Mouse (Mus musculus): ENCODE measurements around the gene Fam205c. TPM values are rescaled to one million over a fixed set of nuclear protein-coding genes. Genes with fewer than 3 reads are reported as not detected.
"Not testable (repeated sequence)": the region's sequence is repeated elsewhere in the genome, so short reads cannot be mapped to it uniquely, and the experiment has no call there.

Fam205c gene
- polyA plus RNA-seq, 2 experiments = 0.07 to 0.30 TPM

GRCm38 (mm10) chr4:42863487-42863886, 10.5 kb downstream of the Fam205c start:
- not testable (repeated sequence) for H3K36me3 ChIP-seq (replicated peaks; ENCODE audit: control insufficient read depth, insufficient read depth, low read depth); H3K9me3 ChIP-seq (ENCODE audit: control insufficient read depth, low read length); H3K27me3 ChIP-seq (ENCODE audit: control insufficient read depth, insufficient read depth, low read length); DNase-seq (ENCODE audit: low read depth in 3 of 3, low spot score in 3 of 3)
- Histone ChIP-seq H3K9ac (replicated peaks) (peak overlapping the region; percentile 59), H3K4me1 (replicated peaks; ENCODE audit: control insufficient read depth in 2 of 2, insufficient read depth in 2 of 2, low read length in 1 of 2) (peaks cover 44 to 63% of the 10 kb centered on the region in 2 experiments), H3K4me2 (ENCODE audit: low read depth) (peak overlapping the region; percentile 59), H3K4me3 (ENCODE audit: insufficient read depth in 1 of 2, low read depth in 2 of 2, low read length in 2 of 2) (peak overlapping the region; percentile 34 to 50; a peak in 3 of 4 replicates), H3K27ac (peak overlapping the region; percentile 83)
- TF ChIP-seq EP300 (IDR thresholded peaks at IDR 0.05; ENCODE audit: low read depth) = peak; percentile 45; the same call in 1 of the 2 replicates
- ATAC-seq (ENCODE audit: insufficient read depth) = peak; percentile 72
- 44% methylated on average over 5 of the region's 5 CpGs for WGBS (ENCODE audit: insufficient replicate concordance)

DNA sequence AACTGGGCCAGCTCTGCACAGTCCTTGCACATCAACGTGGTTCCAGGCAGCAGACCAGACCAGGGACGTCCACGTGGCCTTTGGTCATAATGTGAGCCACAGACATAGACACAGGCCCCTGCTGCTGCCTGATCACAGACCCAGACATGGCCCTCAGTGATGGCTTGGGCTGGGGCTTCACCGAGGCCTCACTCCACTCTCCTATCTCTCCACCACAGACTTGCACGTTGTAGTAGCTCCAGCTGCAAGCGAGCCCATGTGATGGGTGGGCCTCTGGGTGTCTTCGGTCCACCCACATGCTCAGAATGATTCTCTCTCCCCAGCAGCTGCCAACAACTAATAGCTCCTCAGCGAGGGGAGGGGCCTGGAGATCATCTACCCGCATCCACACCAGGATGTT, 13.6 kb downstream of the Fam205c start:
- H3K36me3 ChIP-seq (replicated peaks; ENCODE audit: control insufficient read depth, insufficient read depth, low read depth); H3K4me3 ChIP-seq (ENCODE audit: insufficient read depth in 1 of 2, low read depth in 2 of 2, low read length in 2 of 2); H3K9me3 ChIP-seq (ENCODE audit: control insufficient read depth, low read length); H3K27me3 ChIP-seq (ENCODE audit: control insufficient read depth, insufficient read depth, low read length): not testable (repeated sequence)
- peak overlapping the region; percentile 97 for H3K27ac ChIP-seq
- H3K9ac ChIP-seq (replicated peaks) = peak overlapping the region; percentile 74
- ATAC-seq (ENCODE audit: insufficient read depth) (peak; percentile 100), DNase-seq (ENCODE audit: low read depth in 3 of 3, low spot score in 3 of 3) (peak; percentile 90 to 92 (median 91))
- peak; percentile 92 for TF ChIP-seq EP300 (IDR thresholded peaks at IDR 0.05; ENCODE audit: low read depth)
- 11% methylated on average over 9 of the region's 9 CpGs for whole genome bisulfite sequencing (ENCODE audit: insufficient replicate concordance)
- H3K4me1 ChIP-seq (replicated peaks; ENCODE audit: control insufficient read depth in 2 of 2, insufficient read depth in 2 of 2, low read length in 1 of 2) = peaks cover 18 to 37% of the 10 kb centered on the region in 2 experiments
- H3K4me2 ChIP-seq (ENCODE audit: low read depth) = peak overlapping the region; percentile 60

- WGBS (ENCODE audit: insufficient replicate concordance) = 42% methylated on average over 1 of the region's 1 CpGs
- H3K27ac ChIP-seq; H3K9ac ChIP-seq (replicated peaks); H3K9me3 ChIP-seq (ENCODE audit: control insufficient read depth, low read length); ATAC-seq (ENCODE audit: insufficient read depth); DNase-seq (ENCODE audit: low read depth in 3 of 3, low spot score in 3 of 3); H3K4me3 ChIP-seq (ENCODE audit: insufficient read depth in 1 of 2, low read depth in 2 of 2, low read length in 2 of 2); H3K27me3 ChIP-seq (ENCODE audit: control insufficient read depth, insufficient read depth, low read length); H3K36me3 ChIP-seq (replicated peaks; ENCODE audit: control insufficient read depth, insufficient read depth, low read depth); H3K4me2 ChIP-seq (ENCODE audit: low read depth): not testable (repeated sequence)
- peaks cover 6 to 19% of the 10 kb centered on the region in 2 experiments; a peak in 3 of 4 replicates for H3K4me1 ChIP-seq (replicated peaks; ENCODE audit: control insufficient read depth in 2 of 2, insufficient read depth in 2 of 2, low read length in 1 of 2)
Measured at GRCm38 (mm10) chr4:42856671-42857070, 17.4 kb downstream of the Fam205c start, which contains the start of gene Gm12394. TSS of gene Gm12394 (minus strand) at chr4:42856771.

GRCm38 (mm10) chr4:42853788-42854187, 20.2 kb downstream of the Fam205c start, which contains the start of gene Fam205a1:
TSS of gene Fam205a1 (minus strand) at chr4:42853888.
- H3K9ac ChIP-seq (replicated peaks); H3K27me3 ChIP-seq (ENCODE audit: control insufficient read depth, insufficient read depth, low read length); H3K27ac ChIP-seq; H3K4me3 ChIP-seq (ENCODE audit: insufficient read depth in 1 of 2, low read depth in 2 of 2, low read length in 2 of 2); H3K36me3 ChIP-seq (replicated peaks; ENCODE audit: control insufficient read depth, insufficient read depth, low read depth); DNase-seq (ENCODE audit: low read depth in 3 of 3, low spot score in 3 of 3); H3K9me3 ChIP-seq (ENCODE audit: control insufficient read depth, low read length); ATAC-seq (ENCODE audit: insufficient read depth); H3K4me2 ChIP-seq (ENCODE audit: low read depth); H3K4me1 ChIP-seq (replicated peaks; ENCODE audit: control insufficient read depth in 2 of 2, insufficient read depth in 2 of 2, low read length in 1 of 2): not testable (repeated sequence)
- 86% methylated on average over 1 of the region's 1 CpGs for WGBS (ENCODE audit: insufficient replicate concordance)

Other genes starting within 250 kb of the Fam205c start
- not detected in 2 replicates for gene Gm2564, start 244.5 kb downstream of the Fam205c start, polyA plus RNA-seq (2012; rRNA removed)
- gene Gm2564, start 244.5 kb downstream of the Fam205c start, polyA plus RNA-seq (2014; fragmentation: Nextera tagmentation; extraction: Ambion mirVana) = not detected in 2 replicates
- not detected in 2 replicates for gene Ccl27b, start 219.0 kb downstream of the Fam205c start, polyA plus RNA-seq (2012; rRNA removed)
- not detected in 2 replicates for gene Ccl27b, start 219.0 kb downstream of the Fam205c start, polyA plus RNA-seq (2014; fragmentation: Nextera tagmentation; extraction: Ambion mirVana)
- not detected in 2 replicates for gene Il11ra2, start 212.3 kb downstream of the Fam205c start, polyA plus RNA-seq (2012; rRNA removed)
- not detected in 2 replicates for gene Il11ra2, start 212.3 kb downstream of the Fam205c start, polyA plus RNA-seq (2014; fragmentation: Nextera tagmentation; extraction: Ambion mirVana)
- not detected in 2 replicates for gene 4930578G10Rik, start 138.7 kb downstream of the Fam205c start, polyA plus RNA-seq (2012; rRNA removed)
- gene 4930578G10Rik, start 138.7 kb downstream of the Fam205c start, polyA plus RNA-seq (2014; fragmentation: Nextera tagmentation; extraction: Ambion mirVana) = not detected in 2 replicates
- gene Ccl19, start 117.7 kb downstream of the Fam205c start, polyA plus RNA-seq (2012; rRNA removed) = not detected in 2 replicates
- not detected in 2 replicates for gene Ccl19, start 117.7 kb downstream of the Fam205c start, polyA plus RNA-seq (2014; fragmentation: Nextera tagmentation; extraction: Ambion mirVana)
- 0.10 and 0.14 TPM in 2 replicates for gene Ccl21a, start 100.2 kb downstream of the Fam205c start, polyA plus RNA-seq (2012; rRNA removed)
- gene Ccl21a, start 100.2 kb downstream of the Fam205c start, polyA plus RNA-seq (2014; fragmentation: Nextera tagmentation; extraction: Ambion mirVana) = not detected in 2 replicates
- 0.21 and 0.22 TPM in 2 replicates for gene Fam205a1, start 20.3 kb downstream of the Fam205c start, polyA plus RNA-seq (2012; rRNA removed)
- 0.04 and 0.28 TPM in 2 replicates for gene Fam205a1, start 20.3 kb downstream of the Fam205c start, polyA plus RNA-seq (2014; fragmentation: Nextera tagmentation; extraction: Ambion mirVana)
- 0.01 TPM in 1 of 2 replicates, not detected in the other for gene Gm12394, start 17.5 kb downstream of the Fam205c start, polyA plus RNA-seq (2012; rRNA removed)
- gene Gm12394, start 17.5 kb downstream of the Fam205c start, polyA plus RNA-seq (2014; fragmentation: Nextera tagmentation; extraction: Ambion mirVana) = 0.05 TPM in 1 of 2 replicates, not detected in the other
- gene Phf24, start 42.4 kb upstream of the Fam205c start, polyA plus RNA-seq (2012; rRNA removed) = 0.12 and 0.16 TPM in 2 replicates
- gene Phf24, start 42.4 kb upstream of the Fam205c start, polyA plus RNA-seq (2014; fragmentation: Nextera tagmentation; extraction: Ambion mirVana) = 0.08 and 0.14 TPM in 2 replicates
- gene Dnajb5, start 75.6 kb upstream of the Fam205c start, polyA plus RNA-seq (2012; rRNA removed) = 0.90 and 1.3 TPM in 2 replicates
- gene Dnajb5, start 75.6 kb upstream of the Fam205c start, polyA plus RNA-seq (2014; fragmentation: Nextera tagmentation; extraction: Ambion mirVana) = 0.43 and 0.54 TPM in 2 replicates
- gene 1700022I11Rik, start 95.4 kb upstream of the Fam205c start, polyA plus RNA-seq (2012; rRNA removed) = 0.07 TPM in 1 of 2 replicates, not detected in the other
- 0.16 and 0.44 TPM in 2 replicates for gene 1700022I11Rik, start 95.4 kb upstream of the Fam205c start, polyA plus RNA-seq (2014; fragmentation: Nextera tagmentation; extraction: Ambion mirVana)
- gene Vcp, start 126.3 kb upstream of the Fam205c start, polyA plus RNA-seq (2012; rRNA removed) = 48.9 and 80.0 TPM in 2 replicates
- 176 and 191 TPM in 2 replicates for gene Vcp, start 126.3 kb upstream of the Fam205c start, polyA plus RNA-seq (2014; fragmentation: Nextera tagmentation; extraction: Ambion mirVana)
- gene Fancg, start 136.3 kb upstream of the Fam205c start, polyA plus RNA-seq (2012; rRNA removed) = 8.2 and 9.9 TPM in 2 replicates
- 8.3 and 10.0 TPM in 2 replicates for gene Fancg, start 136.3 kb upstream of the Fam205c start, polyA plus RNA-seq (2014; fragmentation: Nextera tagmentation; extraction: Ambion mirVana)
- gene Pigo, start 151.6 kb upstream of the Fam205c start, polyA plus RNA-seq (2012; rRNA removed) = 9.2 and 10.4 TPM in 2 replicates
- gene Pigo, start 151.6 kb upstream of the Fam205c start, polyA plus RNA-seq (2014; fragmentation: Nextera tagmentation; extraction: Ambion mirVana) = 8.3 and 11.0 TPM in 2 replicates
- 55.8 and 83.2 TPM in 2 replicates for gene Stoml2, start 157.5 kb upstream of the Fam205c start, polyA plus RNA-seq (2012; rRNA removed)
- gene Stoml2, start 157.5 kb upstream of the Fam205c start, polyA plus RNA-seq (2014; fragmentation: Nextera tagmentation; extraction: Ambion mirVana) = 200 and 229 TPM in 2 replicates
- 22.2 and 25.8 TPM in 2 replicates for gene Fam214b, start 172.0 kb upstream of the Fam205c start, polyA plus RNA-seq (2012; rRNA removed)
- 16.9 and 20.9 TPM in 2 replicates for gene Fam214b, start 172.0 kb upstream of the Fam205c start, polyA plus RNA-seq (2014; fragmentation: Nextera tagmentation; extraction: Ambion mirVana)
- 0.59 and 0.73 TPM in 2 replicates for gene Unc13b, start 184.7 kb upstream of the Fam205c start, polyA plus RNA-seq (2012; rRNA removed)
- gene Unc13b, start 184.7 kb upstream of the Fam205c start, polyA plus RNA-seq (2014; fragmentation: Nextera tagmentation; extraction: Ambion mirVana) = 0.19 and 0.37 TPM in 2 replicates